Mouse (Mus musculus): ENCODE measurements around the gene Mbd6.
A peak's percentile ranks its signal among the peaks of the same experiment; 100 is the strongest.

Mbd6 gene

GRCm38 (mm10) chr10:127262548-127263398, 26.0 kb downstream of the Mbd6 start, which contains the start of gene Kif5a:
Gene Kif5a, minus strand, starts transcription at chr10:127263348.
- peak; percentile 49 for DNase-seq (ENCODE audit: low read depth)

- DNase-seq (ENCODE audit: low read depth) = no peak
Measured at GRCm38 (mm10) chr10:127261706-127262547, 26.9 kb downstream of the Mbd6 start.

- no peak for DNase-seq (ENCODE audit: low read depth)
Measured at GRCm38 (mm10) chr10:127258489-127258888, 30.3 kb downstream of the Mbd6 start.

- DNase-seq (ENCODE audit: low read depth) = no peak
Measured at GRCm38 (mm10) chr10:127257790-127258189, 31.0 kb downstream of the Mbd6 start.

- DNase-seq (ENCODE audit: low read depth) = no peak
Measured at GRCm38 (mm10) chr10:127255625-127256345, 33.0 kb downstream of the Mbd6 start.

- no peak for DNase-seq (ENCODE audit: low read depth)
Measured at GRCm38 (mm10) chr10:127250810-127251209, 38.0 kb downstream of the Mbd6 start.

- DNase-seq (ENCODE audit: low read depth) = no peak
Measured at GRCm38 (mm10) chr10:127238241-127238824, 50.5 kb downstream of the Mbd6 start.

- no peak for DNase-seq (ENCODE audit: low read depth)
Measured at GRCm38 (mm10) chr10:127236541-127236940, 52.3 kb downstream of the Mbd6 start.

- DNase-seq (ENCODE audit: low read depth) = peak; percentile 50
Measured at GRCm38 (mm10) chr10:127233141-127233540, 55.7 kb downstream of the Mbd6 start.

Data from naive thymus-derived CD4-positive, alpha-beta T cell, adult 2 months (primary cell).